Mouse (Mus musculus) limb, embryonic 13.5 days (tissue): ENCODE results near the gene Shank3. TPM values are rescaled to one million over a fixed set of nuclear protein-coding genes. Genes with fewer than 3 reads are reported as not detected.

Experiments used
- ATAC-seq: fragments of 200-750 bp; cut with Nextera tagmentation; 2 replicates; pipeline ENCODE4 v1.8.0; 2017; ENCODE audit warnings: low read depth, moderate number of reproducible peaks, moderate TSS enrichment; ENCODE audit not compliant: low FRiP score
- H3K27ac ChIP-seq: fragments of 300-500 bp; sonication (generic); 2 replicates; pipeline ENCODE4 v1.5.1; 2015; ENCODE audit warnings: inconsistent platforms, mild to moderate bottlenecking, moderate library complexity
- H3K27me3 ChIP-seq: fragments of 300-500 bp; sonication (generic); 2 replicates; pipeline ENCODE4 v1.6.1; 2015; ENCODE audit warnings: mild to moderate bottlenecking, inconsistent platforms
- H3K36me3 ChIP-seq: fragments of 300-500 bp; sonication (generic); 2 replicates; pipeline ENCODE4 v1.6.1; 2015; ENCODE audit warnings: inconsistent platforms, mild to moderate bottlenecking, moderate library complexity
- H3K4me1 ChIP-seq: fragments of 300-500 bp; sonication (generic); 2 replicates; pipeline ENCODE4 v1.6.1; 2015; ENCODE audit warnings: inconsistent platforms
- H3K4me2 ChIP-seq: fragments of 300-500 bp; sonication (generic); replicated peaks from 2 replicates; pipeline ENCODE4 v1.6.1; 2015; ENCODE audit warnings: inconsistent platforms, mild to moderate bottlenecking, moderate library complexity
- H3K4me3 ChIP-seq: fragments of 300-500 bp; sonication (generic); 2 replicates; pipeline ENCODE4 v1.5.1; 2015; ENCODE audit warnings: moderate library complexity, mild to moderate bottlenecking, inconsistent platforms
- H3K9ac ChIP-seq: fragments of 300-500 bp; sonication (generic); 2 replicates; pipeline ENCODE4 v1.6.1; 2015; ENCODE audit warnings: mild to moderate bottlenecking, inconsistent platforms
- H3K9me3 ChIP-seq: fragments of 300-500 bp; sonication (generic); 2 replicates; pipeline ENCODE4 v1.6.1; 2016; ENCODE audit warnings: inconsistent platforms
- WGBS: fragments of 180-500 bp; shearing (Covaris S2); methylation state at CpG from one replicate; pipeline ENCODE4 v1.1.7; 2015; 5-methylcytosine and 5-hydroxymethylcytosine counted together
- polyA plus RNA-seq: library from polyadenylated mRNA; unstranded; fragments of >200 nt; fragmentation: Nextera tagmentation; extraction: Ambion mirVana; gene quantifications from 2 replicates; pipeline ENCODE4 v1.2.1, GENCODE M21; 2015

Shank3 gene
- polyA plus RNA-seq, 1 experiment from 2014 or later, result 2.6 TPM

- peaks cover 14% of the 10 kb centered on the region for H3K4me1 ChIP-seq
- no peak overlapping the region for H3K4me2 ChIP-seq
- 86% methylated on average over 5 of the region's 5 CpGs for WGBS
- H3K27ac ChIP-seq, result no peak overlapping the region
- no peak overlapping the region for H3K9ac ChIP-seq
- ATAC-seq, result no peak
- H3K4me3 ChIP-seq, result no peak overlapping the region
- H3K36me3 ChIP-seq, result peaks cover 26% of the 10 kb centered on the region
- H3K27me3 ChIP-seq, result no peaks in the 10 kb centered on the region
- no peaks in the 10 kb centered on the region for H3K9me3 ChIP-seq
Measured at GRCm38 (mm10) chr15:89589146-89589545, 89.7 kb downstream of the Shank3 start.

- peak overlapping the region; percentile 78 for H3K4me3 ChIP-seq
- H3K27me3 ChIP-seq, result no peaks in the 10 kb centered on the region
- H3K4me2 ChIP-seq, result peak overlapping the region; percentile 75
- peaks cover 14% of the 10 kb centered on the region for H3K4me1 ChIP-seq
- no peaks in the 10 kb centered on the region for H3K9me3 ChIP-seq
- H3K9ac ChIP-seq, result peak overlapping the region; percentile 81
- peak; percentile 34 for ATAC-seq
- peaks cover 16% of the 10 kb centered on the region for H3K36me3 ChIP-seq
- no peak overlapping the region for H3K27ac ChIP-seq
- 2% methylated on average over 30 of the region's 30 CpGs for WGBS
Measured at GRCm38 (mm10) chr15:89591317-89591716, 91.9 kb downstream of the Shank3 start.

- no peaks in the 10 kb centered on the region for H3K9me3 ChIP-seq
- peak within 1 kb of the TSS; percentile 81 for H3K9ac ChIP-seq
- peaks cover 14% of the 10 kb centered on the region for H3K4me1 ChIP-seq
- under 1% methylated on average over 35 of the region's 35 CpGs for WGBS
- H3K4me2 ChIP-seq, result peak within 1 kb of the TSS; percentile 75
- H3K27ac ChIP-seq, result no peak within 1 kb of the TSS
- peak within 1 kb of the TSS; percentile 78 for H3K4me3 ChIP-seq
- H3K27me3 ChIP-seq, result no peaks in the 10 kb centered on the region
- H3K36me3 ChIP-seq, result peaks cover 10% of the 10 kb centered on the region; the same call in 1 of the 2 replicates
- ATAC-seq, result peak; percentile 97
Measured at GRCm38 (mm10) chr15:89591723-89592455, 92.5 kb downstream of the Shank3 start, which contains the start of gene Rabl2. Gene Rabl2, minus strand, starts transcription at chr15:89591923.

- no peak overlapping the region for H3K27ac ChIP-seq
- ATAC-seq, result no peak
- no peak overlapping the region for H3K9ac ChIP-seq
- no peaks in the 10 kb centered on the region for H3K27me3 ChIP-seq
- H3K36me3 ChIP-seq, result peaks cover 4% of the 10 kb centered on the region; the same call in 1 of the 2 replicates
- H3K4me3 ChIP-seq, result peak overlapping the region; percentile 78
- H3K4me2 ChIP-seq, result peak overlapping the region; percentile 75
- WGBS, result 40% methylated on average over 4 of the region's 4 CpGs
- no peaks in the 10 kb centered on the region for H3K9me3 ChIP-seq
- peaks cover 14% of the 10 kb centered on the region for H3K4me1 ChIP-seq
Measured at GRCm38 (mm10) chr15:89592548-89592947, 93.1 kb downstream of the Shank3 start.

- Histone ChIP-seq H3K9ac (no peak overlapping the region), H3K9me3 (no peaks in the 10 kb centered on the region; the same call in 1 of the 2 replicates), H3K4me3 (no peak overlapping the region), H3K4me1 (no peaks in the 10 kb centered on the region), H3K4me2 (no peak overlapping the region), H3K27me3 (no peaks in the 10 kb centered on the region), H3K27ac (no peak overlapping the region), H3K36me3 (no peaks in the 10 kb centered on the region)
- 75% methylated on average over 12 of the region's 12 CpGs for WGBS
- no peak for ATAC-seq
Measured at GRCm38 (mm10) chr15:89605822-89606570, 106.6 kb downstream of the Shank3 start.

GRCm38 (mm10) chr15:89607480-89607879 lies 108.1 kb downstream of the Shank3 start:
- H3K4me1 ChIP-seq, result no peaks in the 10 kb centered on the region
- no peak overlapping the region for H3K27ac ChIP-seq
- ATAC-seq, result no peak
- 84% methylated on average over 8 of the region's 8 CpGs for WGBS
- H3K9ac ChIP-seq, result no peak overlapping the region
- H3K4me2 ChIP-seq, result no peak overlapping the region
- no peaks in the 10 kb centered on the region for H3K27me3 ChIP-seq
- no peak overlapping the region for H3K4me3 ChIP-seq
- H3K36me3 ChIP-seq, result no peaks in the 10 kb centered on the region
- H3K9me3 ChIP-seq, result no peaks in the 10 kb centered on the region; the same call in 1 of the 2 replicates

GRCm38 (mm10) chr15:89607888-89608287 lies 108.5 kb downstream of the Shank3 start:
- Histone ChIP-seq H3K9ac (no peak overlapping the region), H3K4me1 (no peaks in the 10 kb centered on the region), H3K4me2 (no peak overlapping the region), H3K9me3 (no peaks in the 10 kb centered on the region; the same call in 1 of the 2 replicates), H3K27ac (no peak overlapping the region), H3K27me3 (no peaks in the 10 kb centered on the region), H3K4me3 (no peak overlapping the region), H3K36me3 (no peaks in the 10 kb centered on the region)
- ATAC-seq, result no peak
- WGBS, result 84% methylated on average over 9 of the region's 9 CpGs

Other genes starting within 250 kb of the Shank3 start
- 62.8 and 66.3 TPM in 2 replicates for gene Sbf1, start 184.3 kb upstream of the Shank3 start, polyA plus RNA-seq
- gene Adm2, start 176.9 kb upstream of the Shank3 start, polyA plus RNA-seq, result 0.54 and 0.83 TPM in 2 replicates
- not detected in 2 replicates for gene Miox, start 165.2 kb upstream of the Shank3 start, polyA plus RNA-seq
- 57.6 and 65.1 TPM in 2 replicates for gene Lmf2, start 144.0 kb upstream of the Shank3 start, polyA plus RNA-seq
- gene Ncaph2, start 143.9 kb upstream of the Shank3 start, polyA plus RNA-seq, result 146 and 162 TPM in 2 replicates
- 5.4 and 5.8 TPM in 2 replicates for gene Sco2, start 125.8 kb upstream of the Shank3 start, polyA plus RNA-seq
- gene Tymp, start 122.6 kb upstream of the Shank3 start, polyA plus RNA-seq, result 1.3 TPM in 2 replicates
- 0.23 and 0.29 TPM in 2 replicates for gene Odf3b, start 120.3 kb upstream of the Shank3 start, polyA plus RNA-seq
- 0.05 TPM in 1 of 2 replicates, not detected in the other for gene Klhdc7b, start 114.7 kb upstream of the Shank3 start, polyA plus RNA-seq
- not detected in 2 replicates for gene Syce3, start 89.1 kb upstream of the Shank3 start, polyA plus RNA-seq
- 0.52 and 0.57 TPM in 2 replicates for gene Cpt1b, start 73.8 kb upstream of the Shank3 start, polyA plus RNA-seq
- 3.5 and 3.7 TPM in 2 replicates for gene C730034F03Rik, start 70.0 kb upstream of the Shank3 start, polyA plus RNA-seq
- gene Gm44502, start 69.9 kb upstream of the Shank3 start, polyA plus RNA-seq, result not detected in 2 replicates
- 55.7 and 63.6 TPM in 2 replicates for gene Chkb, start 69.7 kb upstream of the Shank3 start, polyA plus RNA-seq
- 2.2 and 2.4 TPM in 2 replicates for gene Mapk8ip2, start 45.7 kb upstream of the Shank3 start, polyA plus RNA-seq
- 23.0 TPM in 2 replicates for gene Arsa, start 22.2 kb upstream of the Shank3 start, polyA plus RNA-seq
- gene Acr, start 68.7 kb downstream of the Shank3 start, polyA plus RNA-seq, result 0.17 TPM in 1 of 2 replicates, not detected in the other
- 45.3 and 52.1 TPM in 2 replicates for gene Rabl2, start 92.3 kb downstream of the Shank3 start, polyA plus RNA-seq